In genomic region chrX:50549713-50550112, GRCm38 (mm10) we compare ENCODE assay signal across 8 mouse cellular contexts.
DNase-seq lines count a peak whose midpoint lies in the region; ATAC-seq and TF ChIP-seq lines count a peak whose summit lies in the region.

No protein-coding gene starts in this region.

- in situ Hi-C loops in Patski (cut with MboI; ENCODE audit: low pct_unique_long_range_greater_than_20kb), result no loop called here

- H3K4me1 ChIP-seq in forebrain, embryonic 15.5 days, result no peaks in the 10 kb centered on the region
- no peaks in the 10 kb centered on the region for H3K4me1 ChIP-seq in intestine, embryonic 16.5 days (ENCODE audit: control insufficient read depth, insufficient read depth, low read length)
- no peaks in the 10 kb centered on the region for H3K4me1 ChIP-seq in stomach, embryonic 15.5 days

- DNase-seq in left cerebral cortex, adult 2 months (ENCODE audit: extremely low spot score in 1 of 2, low spot score in 2 of 2), result peak in 1 of 2 experiments; percentile 68
- no peak for DNase-seq in left cerebral cortex, postnatal 4 days
- no peak for DNase-seq in Patski (ENCODE audit: low read depth, low spot score)
- DNase-seq in lung, postnatal 25 days (ENCODE audit: low spot score), result peak; percentile 88
- DNase-seq in c-Kit-positive CD71-positive TER-119-positive erythroid progenitor cells, embryonic 14.5 days (ENCODE audit: low spot score), result no peak

- TF ChIP-seq CTCF in left cerebral cortex, adult 2 months (IDR thresholded peaks at IDR 0.05), result peak; percentile 53
- peak; percentile 43 for TF ChIP-seq CTCF in Patski (IDR thresholded peaks at IDR 0.05)

- H3K4me3 ChIP-seq in left cerebral cortex, adult 2 months, result peak overlapping the region; percentile 52
- peak overlapping the region; percentile 34 for H3K4me3 ChIP-seq in forebrain, embryonic 15.5 days
- H3K4me3 ChIP-seq in intestine, embryonic 16.5 days (ENCODE audit: low read length), result peak overlapping the region; percentile 40
- H3K4me3 ChIP-seq in stomach, embryonic 15.5 days (replicated peaks), result peak overlapping the region; percentile 38

- H3K9me3 ChIP-seq in forebrain, embryonic 15.5 days, result no peaks in the 10 kb centered on the region
- no peaks in the 10 kb centered on the region for H3K9me3 ChIP-seq in intestine, embryonic 16.5 days (ENCODE audit: control insufficient read depth, low read length)
- H3K9me3 ChIP-seq in stomach, embryonic 15.5 days, result no peaks in the 10 kb centered on the region

- CTCF ChIA-PET in Patski (lab: Charles Lee), result interaction anchor here (0.8 to 1.2 kb wide), 3 partner anchors 10 to 41 kb away, joined by 3 to 6 read pairs (median 3); no protein-coding TSS in a partner anchor

- H3K9ac ChIP-seq in forebrain, embryonic 15.5 days (replicated peaks), result no peak overlapping the region
- H3K9ac ChIP-seq in intestine, embryonic 16.5 days (ENCODE audit: low read depth, low read length), result 0 out of 2 replicates have a peak overlapping the region, but pooled peaks have one; percentile 60
- no peak overlapping the region for H3K9ac ChIP-seq in stomach, embryonic 15.5 days

- POLR2A ChIA-PET in Patski (lab: Charles Lee), result no interaction called here

- WGBS in forebrain, embryonic 15.5 days, result 48% methylated on average over 3 of the region's 3 CpGs
- 44% methylated on average over 3 of the region's 3 CpGs for WGBS in intestine, embryonic 16.5 days
- 48% methylated on average over 3 of the region's 3 CpGs for WGBS in stomach, embryonic 15.5 days

- intact Hi-C loops in left cerebral cortex, adult 2 months (cut with DNase I), result no loop called here
- intact Hi-C loops in left cerebral cortex, postnatal 4 days (cut with DNase I), result no loop called here

- peaks cover 3% of the 10 kb centered on the region for H3K27me3 ChIP-seq in Patski
- no peaks in the 10 kb centered on the region for H3K27me3 ChIP-seq in forebrain, embryonic 15.5 days
- H3K27me3 ChIP-seq in intestine, embryonic 16.5 days (replicated peaks; ENCODE audit: control insufficient read depth, insufficient read depth, low read length), result no peaks in the 10 kb centered on the region
- H3K27me3 ChIP-seq in stomach, embryonic 15.5 days (replicated peaks), result no peaks in the 10 kb centered on the region

- peak overlapping the region; percentile 70 for H3K27ac ChIP-seq in left cerebral cortex, adult 2 months
- no peak overlapping the region for H3K27ac ChIP-seq in forebrain, embryonic 15.5 days (replicated peaks)
- no peak overlapping the region for H3K27ac ChIP-seq in intestine, embryonic 16.5 days (ENCODE audit: low read length)
- no peak overlapping the region for H3K27ac ChIP-seq in stomach, embryonic 15.5 days

- H3K4me2 ChIP-seq in forebrain, embryonic 15.5 days (replicated peaks), result peak overlapping the region; percentile 19; the same call in 1 of the 2 replicates
- H3K4me2 ChIP-seq in intestine, embryonic 16.5 days (ENCODE audit: low read depth, low read length), result peak overlapping the region; percentile 44
- H3K4me2 ChIP-seq in stomach, embryonic 15.5 days, result peak overlapping the region; percentile 40

- no peak for ATAC-seq in Patski
- peak; percentile 63; the same call in 1 of the 2 replicates for ATAC-seq in forebrain, embryonic 15.5 days (replicated peaks)
- peak; percentile 60 for ATAC-seq in intestine, embryonic 16.5 days
- no peak for ATAC-seq in stomach, embryonic 15.5 days (ENCODE audit: insufficient read depth, low FRiP score, low read depth)

- no peaks in the 10 kb centered on the region for H3K36me3 ChIP-seq in forebrain, embryonic 15.5 days
- no peaks in the 10 kb centered on the region for H3K36me3 ChIP-seq in intestine, embryonic 16.5 days (ENCODE audit: control insufficient read depth, insufficient read depth, low read length)
- H3K36me3 ChIP-seq in stomach, embryonic 15.5 days, result no peaks in the 10 kb centered on the region

Comparison
In these comparisons a context has a peak if more than half of its experiments do, and no peak if none do; other contexts are left out.
1. ATAC-seq: peak in forebrain, embryonic 15.5 days (single experiment) and intestine, embryonic 16.5 days (single experiment); none in Patski (single experiment) and stomach, embryonic 15.5 days (single experiment).
2. Peak in every context shown above with its lines, with median percentiles within 50 percentile points of each other: H3K4me3 ChIP-seq and H3K4me2 ChIP-seq.